Mouse (Mus musculus): ENCODE measurements around the gene Naa80.

- TF ChIP-seq CTCF (IDR thresholded peaks at IDR 0.05; ENCODE audit: low read depth, low read length) (no peak), POLR2A (IDR thresholded peaks at IDR 0.05; ENCODE audit: extremely low read depth, insufficient read depth, low read length) (no peak)
These were observed 48.9 kb downstream of the Naa80 start for GRCm38 (mm10) chr9:107627387-107628255.
